Mouse (Mus musculus) bone marrow macrophage, adult 2 months (primary cell): Measurements from ENCODE around the gene Rbp4.

Experiments used
- CTCF ChIP-seq: IDR thresholded peaks from 2 replicates; pipeline ENCODE4 v1.5.1; 2012; ENCODE audit warnings: low read depth, mild to moderate bottlenecking, low read length, moderate library complexity
- POLR2A ChIP-seq: IDR thresholded peaks from 2 replicates; pipeline ENCODE4 v1.6.1; 2012; ENCODE audit warnings: mild to moderate bottlenecking, low read depth, low read length, borderline replicate concordance

- TF ChIP-seq CTCF (no peak), POLR2A (no peak)
Observed at GRCm38 (mm10) chr19:38156243-38156642, 31.2 kb upstream of the Rbp4 start.
